Mouse (Mus musculus) spleen, adult 2 months (tissue): ENCODE results near the gene Tns1. TPM values are rescaled to one million over a fixed set of nuclear protein-coding genes. Genes with fewer than 3 reads are reported as not detected.

Experiments used
- DNase-seq, 2 experiments: peaks; one replicate each; pipeline versions ENCODE4 v3.0.0 to v3.0.0-alpha.2; 2012 to 2021; ENCODE audit warnings: low spot score in 2 of 2, low read depth in 1 of 2
- H3K27ac ChIP-seq: fragments of 200-500 bp; 2 replicates; pipeline ENCODE4 v1.5.1; 2012; ENCODE audit warnings: low read length, inconsistent platforms; ENCODE audit not compliant: insufficient read depth
- H3K27me3 ChIP-seq: fragments of 200-500 bp; 2 replicates; pipeline ENCODE4 v1.6.1; 2012; ENCODE audit warnings: mild to moderate bottlenecking, moderate library complexity, low read length, inconsistent platforms; ENCODE audit not compliant: control insufficient read depth, insufficient read depth
- H3K36me3 ChIP-seq: fragments of 200-500 bp; 2 replicates; pipeline ENCODE4 v1.6.1; 2012; ENCODE audit warnings: mild to moderate bottlenecking, low read length, inconsistent platforms; ENCODE audit not compliant: control insufficient read depth, insufficient read depth
- H3K4me1 ChIP-seq: fragments of 200-500 bp; 2 replicates; pipeline ENCODE4 v1.6.1; 2011; ENCODE audit warnings: inconsistent platforms; ENCODE audit not compliant: control insufficient read depth, insufficient read depth, insufficient read length
- H3K4me3 ChIP-seq: fragments of 200-500 bp; 2 replicates; pipeline ENCODE4 v1.5.1; 2011; ENCODE audit warnings: mild to moderate bottlenecking, inconsistent platforms; ENCODE audit not compliant: insufficient read depth, insufficient read length; ENCODE audit errors: extremely low read depth
- CTCF ChIP-seq: fragments of 200-500 bp; IDR thresholded peaks from 2 replicates; pipeline ENCODE4 v1.5.1; 2011; ENCODE audit warnings: mild to moderate bottlenecking, inconsistent platforms; ENCODE audit not compliant: insufficient read depth, insufficient read length, insufficient replicate concordance; ENCODE audit errors: extremely low read depth
- POLR2A ChIP-seq: fragments of 200-500 bp; IDR thresholded peaks from 2 replicates; pipeline ENCODE4 v1.6.1; 2011; ENCODE audit warnings: low read depth, low read length, inconsistent platforms
- WGBS: fragments of 180-500 bp; shearing (Covaris S2); methylation state at CpG from one replicate; pipeline ENCODE4 v1.1.7; 2018; 5-methylcytosine and 5-hydroxymethylcytosine counted together
- polyA plus RNA-seq: library from polyadenylated mRNA; depleted of rRNA; stranded (reverse); fragments of >200 nt; gene quantifications from 2 replicates; pipeline ENCODE4 v1.2.3, GENCODE M21; 2012

Tns1 gene
- polyA plus RNA-seq, 1 experiment: 80.4 TPM

GRCm38 (mm10) chr1:74077353-74077752 lies 46.9 kb downstream of the Tns1 start:
- no peak overlapping the region for H3K4me3 ChIP-seq
- H3K36me3 ChIP-seq: no peaks in the 10 kb centered on the region
- no peaks in the 10 kb centered on the region for H3K27me3 ChIP-seq
- 2% methylated on average over 2 of the region's 2 CpGs for WGBS
- TF ChIP-seq CTCF (peak; percentile 52; the same call in 1 of the 2 replicates), POLR2A (no peak)
- no peaks in the 10 kb centered on the region for H3K4me1 ChIP-seq
- DNase-seq: peak in 1 of 2 experiments; percentile 71
- H3K27ac ChIP-seq: no peak overlapping the region

- DNase-seq: no peak
- H3K4me3 ChIP-seq: no peak overlapping the region
- TF ChIP-seq POLR2A (no peak), CTCF (no peak)
- H3K27ac ChIP-seq: no peak overlapping the region
- H3K27me3 ChIP-seq: no peaks in the 10 kb centered on the region
- WGBS: 86% methylated on average over 4 of the region's 4 CpGs
- no peaks in the 10 kb centered on the region for H3K36me3 ChIP-seq
- H3K4me1 ChIP-seq: no peaks in the 10 kb centered on the region
These were observed 48.0 kb downstream of the Tns1 start for GRCm38 (mm10) chr1:74076230-74076629.

- Histone ChIP-seq H3K4me3 (no peak overlapping the region), H3K36me3 (no peaks in the 10 kb centered on the region), H3K27me3 (no peaks in the 10 kb centered on the region), H3K4me1 (no peaks in the 10 kb centered on the region), H3K27ac (no peak overlapping the region)
- DNase-seq: no peak
- 84% methylated on average over 7 of the region's 7 CpGs for WGBS
- TF ChIP-seq POLR2A: no peak
- no peak for TF ChIP-seq CTCF
These were observed 49.4 kb downstream of the Tns1 start for GRCm38 (mm10) chr1:74074693-74075485.

GRCm38 (mm10) chr1:74073791-74074190 lies 50.5 kb downstream of the Tns1 start:
- Histone ChIP-seq H3K36me3 (no peaks in the 10 kb centered on the region), H3K4me1 (peaks cover under 1% of the 10 kb centered on the region; the same call in 1 of the 2 replicates), H3K27ac (no peak overlapping the region), H3K4me3 (no peak overlapping the region), H3K27me3 (no peaks in the 10 kb centered on the region)
- TF ChIP-seq CTCF: no peak
- TF ChIP-seq POLR2A: no peak
- no peak for DNase-seq
- WGBS: 78% methylated on average over 6 of the region's 6 CpGs

GRCm38 (mm10) chr1:74070745-74071144 lies 53.5 kb downstream of the Tns1 start:
- Histone ChIP-seq H3K4me3 (no peak overlapping the region), H3K27me3 (peaks cover 4% of the 10 kb centered on the region; the same call in 1 of the 2 replicates), H3K36me3 (no peaks in the 10 kb centered on the region), H3K27ac (no peak overlapping the region), H3K4me1 (peaks cover 5% of the 10 kb centered on the region)
- 83% methylated on average over 4 of the region's 4 CpGs for WGBS
- DNase-seq: no peak
- TF ChIP-seq CTCF (no peak), POLR2A (no peak)

GRCm38 (mm10) chr1:74070001-74070551 lies 54.2 kb downstream of the Tns1 start:
- no peak for DNase-seq
- Histone ChIP-seq H3K27me3 (peaks cover 4% of the 10 kb centered on the region; the same call in 1 of the 2 replicates), H3K27ac (no peak overlapping the region)

More at GRCm38 (mm10) chr1:74070001-74070551, 54.2 kb downstream of the Tns1 start:
- H3K4me1 ChIP-seq: peaks cover 5% of the 10 kb centered on the region
- WGBS: 79% methylated on average over 7 of the region's 7 CpGs
- TF ChIP-seq CTCF (no peak), POLR2A (no peak)
- no peaks in the 10 kb centered on the region for H3K36me3 ChIP-seq
- H3K4me3 ChIP-seq: no peak overlapping the region
